Mouse (Mus musculus) brain, embryonic 14.5 days (tissue): Measurements from ENCODE around the gene Zfp398.

ENCODE experiments used
- CTCF ChIP-seq: fragments of 200-500 bp; IDR thresholded peaks from 2 replicates; pipeline ENCODE4 v1.5.1; 2012; ENCODE audit warnings: inconsistent platforms, mild to moderate bottlenecking, moderate library complexity, borderline replicate concordance; ENCODE audit not compliant: insufficient read depth, insufficient read length; ENCODE audit errors: extremely low read depth
- POLR2A ChIP-seq: fragments of 200-500 bp; IDR thresholded peaks from 2 replicates; pipeline ENCODE4 v1.6.1; 2012; ENCODE audit warnings: mild to moderate bottlenecking, inconsistent platforms, borderline replicate concordance; ENCODE audit not compliant: poor library complexity, insufficient read depth, insufficient read length, severe bottlenecking; ENCODE audit errors: extremely low read depth

- TF ChIP-seq POLR2A (no peak), CTCF (no peak)
These were observed 26.9 kb upstream of the Zfp398 start for GRCm38 (mm10) chr6:47808545-47808944.
